In genomic region chr8:125690961-125691360, GRCm38 (mm10) we compare ENCODE assay signal across 27 mouse cellular contexts. TPM values are rescaled to one million over a fixed set of nuclear protein-coding genes. Genes with fewer than 3 reads are reported as not detected.
DNase-seq lines count a peak whose midpoint lies in the region; ATAC-seq and TF ChIP-seq lines count a peak whose summit lies in the region.
"Had no signal": no experiment of that assay in that cellular context is flagged by ENCODE, and none has a peak within 500 bp of the region (broad histone marks: within the 10 kb centered on the region; RNA-seq: fewer than 3 reads in every experiment).

No protein-coding gene starts in this region.

- peak; percentile 20; the same call in 1 of the 2 replicates for ATAC-seq in hindbrain, embryonic 16.5 days
- no peak for ATAC-seq in hindbrain, embryonic 12.5 days (ENCODE audit: low FRiP score)
- ATAC-seq in midbrain, postnatal 0 days (ENCODE audit: low FRiP score) = no peak
- ATAC-seq: CD4-positive, CD25-positive, alpha-beta regulatory T cell, adult 4 months; forebrain, embryonic 14.5 days had no signal

- H3K9ac ChIP-seq in hindbrain, embryonic 16.5 days (ENCODE audit: low read depth, low read length) = no peak overlapping the region
- no peak overlapping the region for H3K9ac ChIP-seq in hindbrain, embryonic 12.5 days
- H3K9ac ChIP-seq in midbrain, postnatal 0 days (replicated peaks; ENCODE audit: low read length, poor library complexity, severe bottlenecking) = no peak overlapping the region
- H3K9ac ChIP-seq: embryonic facial prominence, embryonic 13.5 days; liver, embryonic 13.5 days; neural tube, embryonic 12.5 days had no signal

- H3K36me3 ChIP-seq in hindbrain, embryonic 16.5 days (ENCODE audit: control insufficient read depth, insufficient read depth, low read length) = no peaks in the 10 kb centered on the region
- no peaks in the 10 kb centered on the region for H3K36me3 ChIP-seq in hindbrain, embryonic 12.5 days
- H3K36me3 ChIP-seq in midbrain, embryonic 10.5 days = no peaks in the 10 kb centered on the region
- no peaks in the 10 kb centered on the region for H3K36me3 ChIP-seq in midbrain, postnatal 0 days (ENCODE audit: insufficient read depth, low read length)
- H3K36me3 ChIP-seq: embryonic facial prominence, embryonic 13.5 days; liver, embryonic 13.5 days; neural tube, embryonic 12.5 days had no signal

- intact Hi-C loops in gastrocnemius, adult 2 months (cut with DNase I) = no loop called here
- intact Hi-C loops in gastrocnemius, postnatal 36 days (cut with DNase I) = no loop called here

- peak overlapping the region; percentile 51 for H3K27ac ChIP-seq in gastrocnemius, adult 2 months
- H3K27ac ChIP-seq in hindbrain, embryonic 16.5 days (ENCODE audit: low read depth, low read length) = no peak overlapping the region
- no peak overlapping the region for H3K27ac ChIP-seq in hindbrain, embryonic 12.5 days
- peak overlapping the region; percentile 65 for H3K27ac ChIP-seq in midbrain, embryonic 10.5 days (replicated peaks)
- no peak overlapping the region for H3K27ac ChIP-seq in midbrain, postnatal 0 days (ENCODE audit: low read depth, low read length)
- H3K27ac ChIP-seq: embryonic facial prominence, embryonic 13.5 days; left cerebral cortex, adult 2 months; liver, embryonic 13.5 days; neural tube, embryonic 12.5 days had no signal

- H3K9me3 ChIP-seq in hindbrain, embryonic 16.5 days (ENCODE audit: control insufficient read depth, low read length) = no peaks in the 10 kb centered on the region
- no peaks in the 10 kb centered on the region for H3K9me3 ChIP-seq in hindbrain, embryonic 12.5 days (replicated peaks)
- no peaks in the 10 kb centered on the region for H3K9me3 ChIP-seq in midbrain, embryonic 10.5 days (replicated peaks)
- no peaks in the 10 kb centered on the region for H3K9me3 ChIP-seq in midbrain, postnatal 0 days (ENCODE audit: low read length)
- H3K9me3 ChIP-seq: embryonic facial prominence, embryonic 13.5 days; liver, embryonic 13.5 days; neural tube, embryonic 12.5 days had no signal

- no peak for TF ChIP-seq CTCF in gastrocnemius, adult 2 months (IDR thresholded peaks at IDR 0.05)
- TF ChIP-seq CTCF in midbrain, postnatal 0 days (IDR thresholded peaks at IDR 0.05) = no peak

- peak; percentile 28 for DNase-seq in gastrocnemius, adult 2 months
- no peak for DNase-seq in gastrocnemius, postnatal 36 days
- no peak for DNase-seq in midbrain, embryonic 10.5 days (ENCODE audit: low spot score)
- DNase-seq in midbrain, postnatal 0 days (ENCODE audit: low spot score) = no peak
- no peak for DNase-seq in frontal cortex, postnatal 36 days (ENCODE audit: low spot score in 2 of 2)
- DNase-seq: adrenal gland, postnatal 25 days; cerebellum, adult 8-10 months; cerebellum, postnatal 36 days; embryo, embryonic 11 days; kidney, adult 2 months; layer of hippocampus, adult 9-11 months; liver, embryonic 13.5 days; lung, adult 2 months; lung, postnatal 14 days; midbrain, embryonic 14.5 days; retina, postnatal 1 day; right cerebral cortex, postnatal 25 days; spleen, adult 18-20 months had no signal

- H3K4me3 ChIP-seq in gastrocnemius, adult 2 months = no peak overlapping the region
- H3K4me3 ChIP-seq in hindbrain, embryonic 16.5 days (ENCODE audit: low read length) = no peak overlapping the region
- H3K4me3 ChIP-seq in hindbrain, embryonic 12.5 days = no peak overlapping the region
- H3K4me3 ChIP-seq in midbrain, embryonic 10.5 days = no peak overlapping the region
- H3K4me3 ChIP-seq in midbrain, postnatal 0 days (ENCODE audit: low read depth, low read length) = no peak overlapping the region
- H3K4me3 ChIP-seq: embryonic facial prominence, embryonic 13.5 days; erythroblast, embryonic 14.5 days; left cerebral cortex, adult 2 months; liver, embryonic 13.5 days; megakaryocyte, embryonic 14.5 days; neural tube, embryonic 12.5 days had no signal

- H3K27me3 ChIP-seq in hindbrain, embryonic 16.5 days (replicated peaks; ENCODE audit: control insufficient read depth, insufficient read depth, low read length) = no peaks in the 10 kb centered on the region
- H3K27me3 ChIP-seq in hindbrain, embryonic 12.5 days = 0 out of 2 replicates have a peak, but pooled peaks cover 3% of the 10 kb centered on the region
- H3K27me3 ChIP-seq in midbrain, embryonic 10.5 days (ENCODE audit: low read depth, poor library complexity, severe bottlenecking) = no peaks in the 10 kb centered on the region
- H3K27me3 ChIP-seq in midbrain, postnatal 0 days (ENCODE audit: insufficient read depth, low read length) = no peaks in the 10 kb centered on the region
- H3K27me3 ChIP-seq: embryonic facial prominence, embryonic 13.5 days; liver, embryonic 13.5 days; neural tube, embryonic 12.5 days had no signal

- WGBS in hindbrain, embryonic 16.5 days = 82% methylated on average over 3 of the region's 3 CpGs
- 91% methylated on average over 3 of the region's 3 CpGs for WGBS in hindbrain, embryonic 12.5 days
- 91% methylated on average over 3 of the region's 3 CpGs for WGBS in midbrain, embryonic 10.5 days
- WGBS in midbrain, postnatal 0 days = 78% methylated on average over 3 of the region's 3 CpGs

- no peak overlapping the region for H3K4me2 ChIP-seq in hindbrain, embryonic 16.5 days (ENCODE audit: low read length)
- H3K4me2 ChIP-seq in hindbrain, embryonic 12.5 days (replicated peaks) = no peak overlapping the region
- H3K4me2 ChIP-seq in midbrain, postnatal 0 days (ENCODE audit: low read depth, low read length, poor library complexity, severe bottlenecking) = no peak overlapping the region
- H3K4me2 ChIP-seq: embryonic facial prominence, embryonic 13.5 days; liver, embryonic 13.5 days; neural tube, embryonic 12.5 days had no signal

- no peaks in the 10 kb centered on the region; the same call in 1 of the 2 replicates for H3K4me1 ChIP-seq in hindbrain, embryonic 16.5 days (ENCODE audit: control insufficient read depth, insufficient read depth, low read depth, low read length)
- 0 out of 2 replicates have a peak, but pooled peaks cover 7% of the 10 kb centered on the region for H3K4me1 ChIP-seq in hindbrain, embryonic 12.5 days
- H3K4me1 ChIP-seq in midbrain, embryonic 10.5 days = peaks cover 15% of the 10 kb centered on the region
- H3K4me1 ChIP-seq in midbrain, postnatal 0 days (ENCODE audit: insufficient read depth, low read length) = no peaks in the 10 kb centered on the region
- H3K4me1 ChIP-seq: megakaryocyte, embryonic 14.5 days had no signal

RNA-seq across cellular contexts. Expression of gene Map10, which starts 21.3 kb away (rescaled TPM):
- 1 to 10 TPM; 2.1 to 3.0 TPM for total RNA-seq in gastrocnemius, adult 2 months (2021)
- 1 to 10 TPM; 1.9 to 2.3 TPM for total RNA-seq in gastrocnemius, postnatal 36 days (2021)
- polyA plus RNA-seq in hindbrain, embryonic 16.5 days (2015; fragmentation: Nextera tagmentation; extraction: Ambion mirVana) = 6.3 and 6.7 TPM in 2 replicates
- polyA plus RNA-seq in hindbrain, embryonic 12.5 days (2016; fragmentation: Nextera tagmentation; extraction: Ambion mirVana) = 9.2 and 9.6 TPM in 2 replicates
- 7.8 and 8.0 TPM in 2 replicates for polyA plus RNA-seq in midbrain, embryonic 10.5 days (2016; fragmentation: Nextera tagmentation; extraction: Ambion mirVana)
- total RNA-seq in midbrain, postnatal 0 days (2014; rRNA removed) = 11.0 and 11.6 TPM in 2 replicates
- polyA plus RNA-seq in midbrain, postnatal 0 days (2015; fragmentation: Nextera tagmentation; extraction: Ambion mirVana) = 5.8 and 6.9 TPM in 2 replicates
- polyA plus RNA-seq: erythroblast, embryonic 14.5 days had no signal

RNA-seq across cellular contexts. Expression of gene Ntpcr, which starts 38.8 kb away (rescaled TPM):
- total RNA-seq in gastrocnemius, adult 2 months (2021) = 10 to 100 TPM; 10.5 to 11.2 TPM
- 10 to 100 TPM; 11.4 to 11.6 TPM for total RNA-seq in gastrocnemius, postnatal 36 days (2021)
- 35.4 and 37.6 TPM in 2 replicates for polyA plus RNA-seq in hindbrain, embryonic 16.5 days (2015; fragmentation: Nextera tagmentation; extraction: Ambion mirVana)
- polyA plus RNA-seq in hindbrain, embryonic 12.5 days (2016; fragmentation: Nextera tagmentation; extraction: Ambion mirVana) = 19.8 and 24.1 TPM in 2 replicates
- polyA plus RNA-seq in midbrain, embryonic 10.5 days (2016; fragmentation: Nextera tagmentation; extraction: Ambion mirVana) = 18.4 and 19.7 TPM in 2 replicates
- 23.5 and 24.1 TPM in 2 replicates for total RNA-seq in midbrain, postnatal 0 days (2014; rRNA removed)
- polyA plus RNA-seq in midbrain, postnatal 0 days (2015; fragmentation: Nextera tagmentation; extraction: Ambion mirVana) = 32.2 and 35.2 TPM in 2 replicates

Comparison
In these comparisons a context has a peak if more than half of its experiments do, and no peak if none do; other contexts are left out.
1. H3K27ac ChIP-seq: peak in gastrocnemius, adult 2 months (single experiment) and midbrain, embryonic 10.5 days (single experiment); none in hindbrain, embryonic 16.5 days (single experiment), hindbrain, embryonic 12.5 days (single experiment) and midbrain, postnatal 0 days (single experiment).